Mouse (Mus musculus): ENCODE data around the gene Gm5737. TPM values are rescaled to one million over a fixed set of nuclear protein-coding genes. Genes with fewer than 3 reads are reported as not detected.

Gm5737 gene
- not detected for polyA plus RNA-seq (2017; shearing (Covaris generic))

DNA sequence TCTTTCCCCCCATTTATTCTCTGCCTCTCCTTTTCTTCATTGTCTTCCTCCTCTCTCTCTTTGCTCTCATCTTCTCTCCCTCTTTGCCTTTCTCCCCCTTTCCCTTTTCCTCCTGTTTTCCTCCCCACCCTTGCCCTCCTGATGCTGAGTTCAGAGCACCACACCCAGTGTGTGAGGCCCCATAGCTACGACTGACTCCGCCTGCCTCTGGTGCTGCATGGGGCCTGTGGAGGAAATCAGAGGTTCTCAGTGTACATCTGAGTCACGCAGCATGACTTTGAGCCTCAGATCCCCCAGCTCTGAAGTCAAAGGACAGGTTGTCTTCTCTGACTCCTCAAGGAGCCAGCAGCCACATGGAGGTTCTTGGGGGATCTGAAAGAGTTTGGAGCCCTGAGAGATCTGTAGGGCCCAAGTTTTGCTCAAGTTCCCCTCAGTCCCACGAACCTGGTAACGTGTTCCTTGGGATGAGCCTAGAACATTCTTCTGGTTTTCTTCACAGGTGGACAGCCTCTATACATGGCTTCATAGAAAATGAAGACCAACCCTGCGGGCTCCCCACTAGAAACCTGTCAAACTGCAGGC lies at the start of gene Gm5737:
Gene Gm5737 (plus strand): TSS at position 532 of the 582 bp plus-strand sequence.

GRCm38 (mm10) chr7:120842345-120843036 lies 30.3 kb downstream of the Gm5737 start, which contains the start of gene Eef2k:
Eef2k (plus strand) TSS chr7:120842831.

Other genes with a start within 250 kb of the Gm5737 start
- gene Uqcrc2, start 177.2 kb upstream of the Gm5737 start, polyA plus RNA-seq (2017; shearing (Covaris generic)) = 183 TPM
- gene Pdzd9, start 142.0 kb upstream of the Gm5737 start, polyA plus RNA-seq (2017; shearing (Covaris generic)) = 0.62 TPM
- gene Mosmo, start 134.7 kb upstream of the Gm5737 start, polyA plus RNA-seq (2017; shearing (Covaris generic)) = 2.8 TPM
- gene Vwa3a, start 73.0 kb upstream of the Gm5737 start, polyA plus RNA-seq (2017; shearing (Covaris generic)) = not detected
- 15.0 TPM for gene Eef2k, start 30.5 kb downstream of the Gm5737 start, polyA plus RNA-seq (2017; shearing (Covaris generic))
- 38.7 TPM for gene Polr3e, start 105.4 kb downstream of the Gm5737 start, polyA plus RNA-seq (2017; shearing (Covaris generic))
- 0.76 TPM for gene Cdr2, start 169.9 kb downstream of the Gm5737 start, polyA plus RNA-seq (2017; shearing (Covaris generic))
- not detected for gene Mfsd13b, start 170.1 kb downstream of the Gm5737 start, polyA plus RNA-seq (2017; shearing (Covaris generic))
- 6.9 TPM for gene Mettl9, start 222.1 kb downstream of the Gm5737 start, polyA plus RNA-seq (2017; shearing (Covaris generic))

Data from inflammation-experienced regulatory T-cells, adult 16 weeks (primary cell).